Mouse (Mus musculus) stomach, postnatal 0 days (tissue): Measurements from ENCODE around the gene Cmc2. TPM values are rescaled to one million over a fixed set of nuclear protein-coding genes. Genes with fewer than 3 reads are reported as not detected.

Experiments used
- ATAC-seq: fragments of 200-750 bp; cut with Nextera tagmentation; 2 replicates; pipeline ENCODE4 v1.8.0; 2017; ENCODE audit not compliant: low FRiP score, low TSS enrichment
- DNase-seq: peaks from one replicate; pipeline ENCODE4 v3.0.0-alpha.2; 2016; ENCODE audit warnings: low spot score
- H3K27ac ChIP-seq: fragments of 300-500 bp; sonication (generic); replicated peaks from 2 replicates; pipeline ENCODE4 v1.5.1; 2014; ENCODE audit warnings: mild to moderate bottlenecking, control low read depth
- H3K27me3 ChIP-seq: fragments of 300-500 bp; sonication (generic); 2 replicates; pipeline ENCODE4 v1.6.1; 2014; ENCODE audit warnings: low read length; ENCODE audit not compliant: control insufficient read depth, insufficient read depth
- H3K36me3 ChIP-seq: fragments of 300-500 bp; sonication (generic); 2 replicates; pipeline ENCODE4 v1.6.1; 2014; ENCODE audit warnings: low read length, mixed read lengths; ENCODE audit not compliant: control insufficient read depth, insufficient read depth
- H3K4me1 ChIP-seq: fragments of 300-500 bp; sonication (generic); replicated peaks from 2 replicates; pipeline ENCODE4 v1.6.1; 2014; ENCODE audit warnings: antibody characterized with exemption; ENCODE audit not compliant: control insufficient read depth, insufficient read depth
- H3K4me2 ChIP-seq: fragments of 300-500 bp; sonication (generic); replicated peaks from 2 replicates; pipeline ENCODE4 v1.6.1; 2014; ENCODE audit warnings: low read depth, mild to moderate bottlenecking, control low read depth, moderate library complexity
- H3K4me3 ChIP-seq: fragments of 300-500 bp; sonication (generic); 2 replicates; pipeline ENCODE4 v1.5.1; 2014; ENCODE audit warnings: low read depth, low read length, control low read depth
- H3K9ac ChIP-seq: fragments of 300-500 bp; sonication (generic); 2 replicates; pipeline ENCODE4 v1.6.1; 2014; ENCODE audit warnings: mild to moderate bottlenecking, low read length, control low read depth, mixed read lengths
- H3K9me3 ChIP-seq: fragments of 300-500 bp; sonication (generic); 2 replicates; pipeline ENCODE4 v1.6.1; 2016; ENCODE audit warnings: low read length; ENCODE audit not compliant: control insufficient read depth
- CTCF ChIP-seq: IDR thresholded peaks from 2 replicates; pipeline ENCODE4 v1.5.1; 2016; ENCODE audit warnings: antibody characterized with exemption, low read depth, mild to moderate bottlenecking, moderate library complexity
- EP300 ChIP-seq: optimal IDR thresholded peaks from 2 replicates; pipeline ENCODE3; 2016; ENCODE audit warnings: antibody characterized with exemption
- WGBS: fragments of 180-500 bp; shearing (Covaris S2); extraction: QIAGEN DNeasy Blood & Tissue Kit; methylation state at CpG from one replicate; pipeline ENCODE4 v1.1.7; 2014; 5-methylcytosine and 5-hydroxymethylcytosine counted together
- polyA plus RNA-seq: library from polyadenylated mRNA; unstranded; fragments of >200 nt; fragmentation: Nextera tagmentation; extraction: Ambion mirVana; gene quantifications from 2 replicates; pipeline ENCODE4 v1.2.1, GENCODE M21; 2015

The Cmc2 gene
- polyA plus RNA-seq, 1 experiment from 2014 or later, result 47.7 TPM

- Histone ChIP-seq H3K9me3 (no peaks in the 10 kb centered on the region), H3K27me3 (no peaks in the 10 kb centered on the region), H3K4me3 (no peak overlapping the region), H3K36me3 (no peaks in the 10 kb centered on the region), H3K9ac (no peak overlapping the region), H3K4me1 (no peaks in the 10 kb centered on the region), H3K27ac (no peak overlapping the region), H3K4me2 (no peak overlapping the region)
- no peak for ATAC-seq
- no peak for DNase-seq
- TF ChIP-seq EP300 (no peak), CTCF (peak; percentile 59)
- 55% methylated on average over 2 of the region's 2 CpGs for WGBS
Measured at GRCm38 (mm10) chr8:116872761-116873342, 48.4 kb downstream of the Cmc2 start.

GRCm38 (mm10) chr8:116868699-116869098, 52.6 kb downstream of the Cmc2 start:
- 31% methylated on average over 4 of the region's 4 CpGs for WGBS
- no peaks in the 10 kb centered on the region for H3K27me3 ChIP-seq
- no peak overlapping the region for H3K4me2 ChIP-seq
- no peak overlapping the region for H3K27ac ChIP-seq
- H3K36me3 ChIP-seq, result no peaks in the 10 kb centered on the region
- TF ChIP-seq EP300, result no peak
- TF ChIP-seq CTCF, result peak; percentile 80
- H3K4me3 ChIP-seq, result no peak overlapping the region
- no peak for ATAC-seq
- peak; percentile 29 for DNase-seq
- no peak overlapping the region for H3K9ac ChIP-seq
- H3K9me3 ChIP-seq, result no peaks in the 10 kb centered on the region
- H3K4me1 ChIP-seq, result peaks cover under 1% of the 10 kb centered on the region; the same call in 1 of the 2 replicates

GRCm38 (mm10) chr8:116867321-116867720, 53.9 kb downstream of the Cmc2 start:
- Histone ChIP-seq H3K9ac (no peak overlapping the region), H3K27me3 (no peaks in the 10 kb centered on the region), H3K4me2 (no peak overlapping the region), H3K9me3 (no peaks in the 10 kb centered on the region), H3K27ac (no peak overlapping the region), H3K4me3 (no peak overlapping the region), H3K36me3 (no peaks in the 10 kb centered on the region), H3K4me1 (peaks cover 5% of the 10 kb centered on the region)
- DNase-seq (no peak), ATAC-seq (no peak)
- TF ChIP-seq EP300 (no peak), CTCF (no peak)
- WGBS, result 75% methylated on average over 9 of the region's 9 CpGs

GRCm38 (mm10) chr8:116866118-116866903, 54.9 kb downstream of the Cmc2 start:
- no peaks in the 10 kb centered on the region for H3K36me3 ChIP-seq
- H3K4me3 ChIP-seq, result no peak overlapping the region
- H3K9ac ChIP-seq, result no peak overlapping the region
- H3K27me3 ChIP-seq, result no peaks in the 10 kb centered on the region
- peak; percentile 41 for DNase-seq
- H3K4me2 ChIP-seq, result no peak overlapping the region
- 65% methylated on average over 13 of the region's 13 CpGs for WGBS
- TF ChIP-seq CTCF (peak; percentile 69), EP300 (no peak)
- ATAC-seq, result no peak
- no peaks in the 10 kb centered on the region for H3K9me3 ChIP-seq
- peaks cover 5% of the 10 kb centered on the region for H3K4me1 ChIP-seq
- H3K27ac ChIP-seq, result no peak overlapping the region

- Histone ChIP-seq H3K4me1 (peaks cover 5% of the 10 kb centered on the region), H3K4me2 (no peak overlapping the region), H3K27ac (no peak overlapping the region), H3K9ac (no peak overlapping the region), H3K9me3 (no peaks in the 10 kb centered on the region), H3K27me3 (no peaks in the 10 kb centered on the region), H3K4me3 (no peak overlapping the region), H3K36me3 (no peaks in the 10 kb centered on the region)
- no peak for ATAC-seq
- DNase-seq, result no peak
- 90% methylated on average over 3 of the region's 3 CpGs for WGBS
- no peak for TF ChIP-seq EP300
- no peak for TF ChIP-seq CTCF
Measured at GRCm38 (mm10) chr8:116864514-116864913, 56.7 kb downstream of the Cmc2 start.

- no peaks in the 10 kb centered on the region for H3K27me3 ChIP-seq
- H3K36me3 ChIP-seq, result no peaks in the 10 kb centered on the region
- DNase-seq (no peak), ATAC-seq (no peak)
- H3K4me2 ChIP-seq, result no peak overlapping the region
- WGBS, result 55% methylated on average over 9 of the region's 9 CpGs
- H3K9ac ChIP-seq, result no peak overlapping the region
- H3K27ac ChIP-seq, result no peak overlapping the region
- TF ChIP-seq EP300, result no peak
- no peak for TF ChIP-seq CTCF
- H3K9me3 ChIP-seq, result no peaks in the 10 kb centered on the region
- H3K4me3 ChIP-seq, result no peak overlapping the region
- H3K4me1 ChIP-seq, result peaks cover 5% of the 10 kb centered on the region
Measured at GRCm38 (mm10) chr8:116864022-116864387, 57.2 kb downstream of the Cmc2 start.
